Mouse (Mus musculus): ENCODE data around the gene Slc22a5.
"Not testable (repeated sequence)": the region's sequence is repeated elsewhere in the genome, so short reads cannot be mapped to it uniquely, and the experiment has no call there.

Gene Slc22a5

GRCm38 (mm10) chr11:53888242-53888641 lies 3.2 kb downstream of the Slc22a5 start:
- DNase-seq (ENCODE audit: low spot score) = no peak

GRCm38 (mm10) chr11:53883287-53883686 lies 8.2 kb downstream of the Slc22a5 start:
- DNase-seq (ENCODE audit: low spot score) = no peak

GRCm38 (mm10) chr11:53878096-53878495 lies 13.4 kb downstream of the Slc22a5 start:
- not testable (repeated sequence) for DNase-seq (ENCODE audit: low spot score)

GRCm38 (mm10) chr11:53876488-53876887 lies 15.0 kb downstream of the Slc22a5 start:
- no peak for DNase-seq (ENCODE audit: low spot score)

- DNase-seq (ENCODE audit: low spot score) = no peak
Observed at GRCm38 (mm10) chr11:53874706-53875105, 16.8 kb downstream of the Slc22a5 start.

GRCm38 (mm10) chr11:53873909-53874704 lies 17.4 kb downstream of the Slc22a5 start:
- DNase-seq (ENCODE audit: low spot score) = not testable (repeated sequence)

- no peak for DNase-seq (ENCODE audit: low spot score)
Observed at GRCm38 (mm10) chr11:53871786-53872507, 19.5 kb downstream of the Slc22a5 start.

- DNase-seq (ENCODE audit: low spot score) = no peak
Observed at GRCm38 (mm10) chr11:53869172-53869571, 22.3 kb downstream of the Slc22a5 start.

GRCm38 (mm10) chr11:53868323-53868722 lies 23.1 kb downstream of the Slc22a5 start:
- not testable (repeated sequence) for DNase-seq (ENCODE audit: low spot score)

GRCm38 (mm10) chr11:53864724-53865310 lies 26.6 kb downstream of the Slc22a5 start:
- not testable (repeated sequence) for DNase-seq (ENCODE audit: low spot score)

GRCm38 (mm10) chr11:53860944-53861343 lies 30.5 kb downstream of the Slc22a5 start:
- DNase-seq (ENCODE audit: low spot score) = not testable (repeated sequence)

GRCm38 (mm10) chr11:53858761-53859580 lies 32.5 kb downstream of the Slc22a5 start, which contains the start of gene Gm12216:
Gene Gm12216, minus strand, starts transcription at chr11:53859256.
- peak; percentile 21 for DNase-seq (ENCODE audit: low spot score)

GRCm38 (mm10) chr11:53858058-53858760 lies 33.3 kb downstream of the Slc22a5 start:
- no peak for DNase-seq (ENCODE audit: low spot score)

- no peak for DNase-seq (ENCODE audit: low spot score)
Observed at GRCm38 (mm10) chr11:53853665-53854064, 37.8 kb downstream of the Slc22a5 start.

- DNase-seq (ENCODE audit: low spot score) = no peak
Observed at GRCm38 (mm10) chr11:53851795-53852194, 39.7 kb downstream of the Slc22a5 start.

GRCm38 (mm10) chr11:53849588-53850320 lies 41.7 kb downstream of the Slc22a5 start:
- DNase-seq (ENCODE audit: low spot score) = peak; percentile 73

GRCm38 (mm10) chr11:53845680-53846079 lies 45.8 kb downstream of the Slc22a5 start:
- no peak for DNase-seq (ENCODE audit: low spot score)

- no peak for DNase-seq (ENCODE audit: low spot score)
Observed at GRCm38 (mm10) chr11:53843106-53843505, 48.4 kb downstream of the Slc22a5 start.

GRCm38 (mm10) chr11:53842161-53842581 lies 49.3 kb downstream of the Slc22a5 start:
- no peak for DNase-seq (ENCODE audit: low spot score)

- no peak for DNase-seq (ENCODE audit: low spot score)
Observed at GRCm38 (mm10) chr11:53841514-53841913, 49.9 kb downstream of the Slc22a5 start.

All from urinary bladder, postnatal 25 days (tissue).